Mouse (Mus musculus): ENCODE measurements around the gene Vmn2r115. TPM values are rescaled to one million over a fixed set of nuclear protein-coding genes. Genes with fewer than 3 reads are reported as not detected.
"Not testable (repeated sequence)": the region's sequence is repeated elsewhere in the genome, so short reads cannot be mapped to it uniquely, and the experiment has no call there.

Gene Vmn2r115
- polyA plus RNA-seq (2016; fragmentation: Nextera tagmentation; extraction: Ambion mirVana) = not detected in 2 replicates

- H3K4me3 ChIP-seq; ATAC-seq (ENCODE audit: low FRiP score, low read depth); H3K9me3 ChIP-seq; H3K27me3 ChIP-seq; H3K27ac ChIP-seq (replicated peaks); H3K36me3 ChIP-seq; H3K9ac ChIP-seq (replicated peaks); H3K4me2 ChIP-seq (replicated peaks); H3K4me1 ChIP-seq: not testable (repeated sequence)
- 48% methylated on average over 2 of the region's 2 CpGs for WGBS
Observed at GRCm38 (mm10) chr17:23343441-23343840, at the start of gene Vmn2r115. TSS of gene Vmn2r115 (plus strand) at chr17:23343741.

GRCm38 (mm10) chr17:23312437-23312836 is 31.1 kb upstream of the Vmn2r115 start, which contains the start of gene Vmn2r114:
TSS of gene Vmn2r114 (minus strand) at chr17:23312537.
- H3K4me1 ChIP-seq; H3K4me3 ChIP-seq; H3K27me3 ChIP-seq; H3K4me2 ChIP-seq (replicated peaks); H3K9ac ChIP-seq (replicated peaks); H3K27ac ChIP-seq (replicated peaks); H3K9me3 ChIP-seq; H3K36me3 ChIP-seq; ATAC-seq (ENCODE audit: low FRiP score, low read depth): not testable (repeated sequence)
- WGBS = 67% methylated on average over 2 of the region's 2 CpGs

GRCm38 (mm10) chr17:23330657-23331056 is 12.9 kb upstream of the Vmn2r115 start:
- no peak overlapping the region for H3K27ac ChIP-seq (replicated peaks)
- H3K4me3 ChIP-seq = no peak overlapping the region
- H3K9me3 ChIP-seq = peaks cover 20% of the 10 kb centered on the region
- no peaks in the 10 kb centered on the region for H3K36me3 ChIP-seq
- no peak overlapping the region for H3K4me2 ChIP-seq (replicated peaks)
- WGBS = 74% methylated on average over 6 of the region's 6 CpGs
- H3K4me1 ChIP-seq = no peaks in the 10 kb centered on the region
- no peak overlapping the region for H3K9ac ChIP-seq (replicated peaks)
- no peak for ATAC-seq (ENCODE audit: low FRiP score, low read depth)
- H3K27me3 ChIP-seq = no peaks in the 10 kb centered on the region

GRCm38 (mm10) chr17:23351644-23352043 is 8.1 kb downstream of the Vmn2r115 start:
- no peak overlapping the region for H3K4me2 ChIP-seq (replicated peaks)
- WGBS = 62% methylated on average over 1 of the region's 1 CpGs
- no peak for ATAC-seq (ENCODE audit: low FRiP score, low read depth)

GRCm38 (mm10) chr17:23384304-23384703 is 40.8 kb downstream of the Vmn2r115 start, which contains the start of gene Vmn2r116:
TSS of gene Vmn2r116 (plus strand) at chr17:23384604.
- H3K27ac ChIP-seq (replicated peaks); H3K9me3 ChIP-seq; H3K9ac ChIP-seq (replicated peaks); H3K27me3 ChIP-seq; ATAC-seq (ENCODE audit: low FRiP score, low read depth); H3K4me2 ChIP-seq (replicated peaks); H3K4me1 ChIP-seq; H3K36me3 ChIP-seq; H3K4me3 ChIP-seq: not testable (repeated sequence)

More at GRCm38 (mm10) chr17:23351644-23352043, 8.1 kb downstream of the Vmn2r115 start:
- Histone ChIP-seq H3K27ac (replicated peaks) (no peak overlapping the region), H3K4me3 (no peak overlapping the region), H3K27me3 (no peaks in the 10 kb centered on the region), H3K9me3 (no peaks in the 10 kb centered on the region), H3K9ac (replicated peaks) (no peak overlapping the region), H3K36me3 (no peaks in the 10 kb centered on the region), H3K4me1 (no peaks in the 10 kb centered on the region)

Other genes starting within 250 kb of the Vmn2r115 start
- gene Zfp40, start 150.5 kb upstream of the Vmn2r115 start, polyA plus RNA-seq (2016; fragmentation: Nextera tagmentation; extraction: Ambion mirVana) = 23.1 and 24.0 TPM in 2 replicates
- gene Vmn2r114, start 31.2 kb upstream of the Vmn2r115 start, polyA plus RNA-seq (2016; fragmentation: Nextera tagmentation; extraction: Ambion mirVana) = not detected in 2 replicates
- not detected in 2 replicates for gene Vmn2r116, start 40.9 kb downstream of the Vmn2r115 start, polyA plus RNA-seq (2016; fragmentation: Nextera tagmentation; extraction: Ambion mirVana)
- gene Vmn2r117, start 136.0 kb downstream of the Vmn2r115 start, polyA plus RNA-seq (2016; fragmentation: Nextera tagmentation; extraction: Ambion mirVana) = not detected in 2 replicates
- 21.8 and 22.4 TPM in 2 replicates for gene Zfp213, start 220.5 kb downstream of the Vmn2r115 start, polyA plus RNA-seq (2016; fragmentation: Nextera tagmentation; extraction: Ambion mirVana)